8 mouse cellular contexts compared by ENCODE assay signal in genomic region chr4:150280459-150280858, GRCm38 (mm10). TPM values are rescaled to one million over a fixed set of nuclear protein-coding genes. Genes with fewer than 3 reads are reported as not detected.
DNase-seq lines count a peak whose midpoint lies in the region; ATAC-seq lines count a peak whose summit lies in the region.

No protein-coding gene starts in this region.

- peak overlapping the region; percentile 99 for H3K27ac ChIP-seq in heart, embryonic 10.5 days
- H3K27ac ChIP-seq in hindbrain, embryonic 10.5 days = peak overlapping the region; percentile 99
- peak overlapping the region; percentile 97 for H3K27ac ChIP-seq in midbrain, embryonic 11.5 days (ENCODE audit: low read depth, low read length)

- peak overlapping the region; percentile 83; the same call in 1 of the 2 replicates for H3K9ac ChIP-seq in midbrain, embryonic 11.5 days (ENCODE audit: low read length)

- intact Hi-C loops in heart, postnatal 36 days (cut with DNase I) = no loop called here

- peaks cover 21% of the 10 kb centered on the region for H3K4me1 ChIP-seq in heart, embryonic 10.5 days
- peaks cover 27% of the 10 kb centered on the region for H3K4me1 ChIP-seq in hindbrain, embryonic 10.5 days (replicated peaks)
- H3K4me1 ChIP-seq in midbrain, embryonic 11.5 days (ENCODE audit: control insufficient read depth, insufficient read depth, low read length) = peaks cover 13% of the 10 kb centered on the region

- DNase-seq in heart, embryonic 10.5 days (ENCODE audit: low spot score) = no peak
- no peak for DNase-seq in heart, postnatal 36 days
- peak; percentile 10 for DNase-seq in adipocyte (ENCODE audit: low spot score)
- no peak for DNase-seq in hindbrain, embryonic 10.5 days (ENCODE audit: low spot score)
- DNase-seq in midbrain, embryonic 11.5 days (ENCODE audit: low spot score, missing footprints) = peak; percentile 89
- no peak for DNase-seq in right cerebral cortex, postnatal 4 days
- no peak for DNase-seq in gastrocnemius, postnatal 25 days
- DNase-seq in ovary, adult 18-20 months (ENCODE audit: low spot score) = no peak

- no peaks in the 10 kb centered on the region for H3K27me3 ChIP-seq in heart, embryonic 10.5 days (ENCODE audit: insufficient read depth, poor library complexity, severe bottlenecking)
- H3K27me3 ChIP-seq in hindbrain, embryonic 10.5 days (ENCODE audit: insufficient read depth, poor library complexity, severe bottlenecking) = no peaks in the 10 kb centered on the region
- H3K27me3 ChIP-seq in midbrain, embryonic 11.5 days (ENCODE audit: control insufficient read depth, insufficient read depth, low read length) = no peaks in the 10 kb centered on the region

- 48% methylated on average over 4 of the region's 4 CpGs for WGBS in heart, embryonic 10.5 days
- 49% methylated on average over 4 of the region's 4 CpGs for WGBS in hindbrain, embryonic 10.5 days
- 47% methylated on average over 4 of the region's 4 CpGs for WGBS in midbrain, embryonic 11.5 days

- H3K4me3 ChIP-seq in heart, embryonic 10.5 days = peak overlapping the region; percentile 99; the same call in 1 of the 2 replicates
- peak overlapping the region; percentile 100 for H3K4me3 ChIP-seq in hindbrain, embryonic 10.5 days
- H3K4me3 ChIP-seq in midbrain, embryonic 11.5 days (ENCODE audit: low read depth, low read length) = peak overlapping the region; percentile 75

- peak overlapping the region; percentile 49 for H3K4me2 ChIP-seq in midbrain, embryonic 11.5 days

- H3K36me3 ChIP-seq in heart, embryonic 10.5 days = no peaks in the 10 kb centered on the region
- no peaks in the 10 kb centered on the region for H3K36me3 ChIP-seq in hindbrain, embryonic 10.5 days
- H3K36me3 ChIP-seq in midbrain, embryonic 11.5 days (ENCODE audit: control insufficient read depth, insufficient read depth, low read length) = no peaks in the 10 kb centered on the region

- H3K9me3 ChIP-seq in heart, embryonic 10.5 days = no peaks in the 10 kb centered on the region
- no peaks in the 10 kb centered on the region for H3K9me3 ChIP-seq in hindbrain, embryonic 10.5 days
- H3K9me3 ChIP-seq in midbrain, embryonic 11.5 days (ENCODE audit: control insufficient read depth, low read length) = no peaks in the 10 kb centered on the region

- no peak for ATAC-seq in midbrain, embryonic 11.5 days (ENCODE audit: low FRiP score)

RNA-seq across cellular contexts. Expression of gene Rere, which starts 1.0 kb away (rescaled TPM):
- polyA plus RNA-seq in heart, embryonic 10.5 days (2016; fragmentation: Nextera tagmentation; extraction: Ambion mirVana) = 27.6 and 31.6 TPM in 2 replicates
- total RNA-seq in heart, postnatal 36 days (2021) = 10 to 100 TPM; 51.5 to 52.0 TPM
- 29.4 and 40.4 TPM in 2 replicates for polyA plus RNA-seq in hindbrain, embryonic 10.5 days (2016; fragmentation: Nextera tagmentation; extraction: Ambion mirVana)
- 34.2 and 36.8 TPM in 2 replicates for polyA plus RNA-seq in midbrain, embryonic 11.5 days (2014; fragmentation: Nextera tagmentation; extraction: Ambion mirVana)
- total RNA-seq in gastrocnemius, postnatal 25 days (2021) = 10 to 100 TPM; 51.0 to 56.4 TPM

RNA-seq across cellular contexts. Expression of gene Eno1, which starts 43.9 kb away (rescaled TPM):
- 3,222 and 3,587 TPM in 2 replicates for polyA plus RNA-seq in heart, embryonic 10.5 days (2016; fragmentation: Nextera tagmentation; extraction: Ambion mirVana)
- 100 to 1,000 TPM; 106 to 108 TPM for total RNA-seq in heart, postnatal 36 days (2021)
- polyA plus RNA-seq in hindbrain, embryonic 10.5 days (2016; fragmentation: Nextera tagmentation; extraction: Ambion mirVana) = 2,517 and 3,327 TPM in 2 replicates
- polyA plus RNA-seq in midbrain, embryonic 11.5 days (2014; fragmentation: Nextera tagmentation; extraction: Ambion mirVana) = 1,438 and 1,518 TPM in 2 replicates
- total RNA-seq in gastrocnemius, postnatal 25 days (2021) = 100 to 1,000 TPM; 112 to 141 TPM

Comparison
In these comparisons a context has a peak if more than half of its experiments do, and no peak if none do; other contexts are left out.
1. DNase-seq: peak in adipocyte (single experiment) and midbrain, embryonic 11.5 days (single experiment); none in heart, embryonic 10.5 days (single experiment), heart, postnatal 36 days (0 of 2), hindbrain, embryonic 10.5 days (single experiment), right cerebral cortex, postnatal 4 days (single experiment), gastrocnemius, postnatal 25 days (single experiment) and ovary, adult 18-20 months (single experiment).
2. Peak in every context shown above with its lines, with median percentiles within 50 percentile points of each other: H3K27ac ChIP-seq and H3K4me3 ChIP-seq.